Mouse (Mus musculus): ENCODE data around the gene Ifitm3. TPM values are rescaled to one million over a fixed set of nuclear protein-coding genes. Genes with fewer than 3 reads are reported as not detected.

The Ifitm3 gene
- polyA plus RNA-seq, 1 experiment from 2014 or later: 164 TPM

- Histone ChIP-seq H3K27me3 (ENCODE audit: insufficient read depth, low read length) (no peaks in the 10 kb centered on the region), H3K4me3 (ENCODE audit: low read depth, low read length) (no peak overlapping the region), H3K4me1 (ENCODE audit: insufficient read depth) (no peaks in the 10 kb centered on the region), H3K9me3 (ENCODE audit: low read depth, low read length) (no peaks in the 10 kb centered on the region), H3K4me2 (no peak overlapping the region), H3K36me3 (ENCODE audit: insufficient read depth) (no peaks in the 10 kb centered on the region), H3K9ac (no peak overlapping the region), H3K27ac (ENCODE audit: low read depth) (no peak overlapping the region)
- ATAC-seq (ENCODE audit: insufficient read depth) (no peak), DNase-seq (no peak)
- WGBS: 69% methylated on average over 9 of the region's 9 CpGs
- no peak for TF ChIP-seq CTCF (IDR thresholded peaks at IDR 0.05; ENCODE audit: low read depth)
These were observed 22.0 kb upstream of the Ifitm3 start for GRCm38 (mm10) chr7:141032458-141033167.

DNA sequence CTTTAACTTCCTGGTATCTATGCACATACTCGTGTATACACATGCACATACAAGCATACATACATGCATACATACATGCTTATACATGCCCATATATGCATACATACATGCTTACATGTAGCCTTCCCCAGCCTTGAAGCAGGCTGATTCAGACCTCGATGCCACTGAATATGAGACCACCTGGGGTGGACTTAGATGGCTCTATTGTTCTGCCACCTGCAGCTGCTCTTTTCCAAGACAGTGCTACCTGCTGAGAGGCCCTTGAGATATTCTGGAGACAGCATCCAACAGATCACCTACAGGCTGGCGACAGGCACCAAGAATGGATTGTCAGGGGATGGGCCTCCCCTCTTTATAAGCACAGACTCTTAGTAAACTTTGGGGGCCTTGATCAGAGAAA lies 19.8 kb upstream of the Ifitm3 start:
- no peak overlapping the region for H3K4me2 ChIP-seq
- WGBS: 50% methylated on average over 3 of the region's 3 CpGs

GRCm38 (mm10) chr7:141028831-141029230 lies 18.3 kb upstream of the Ifitm3 start, which contains the start of gene Gm17387:
TSS of gene Gm17387 (plus strand) at chr7:141029131.
- no peaks in the 10 kb centered on the region for H3K27me3 ChIP-seq (ENCODE audit: insufficient read depth, low read length)
- H3K4me1 ChIP-seq (ENCODE audit: insufficient read depth): no peaks in the 10 kb centered on the region
- no peak within 1 kb of the TSS for H3K4me2 ChIP-seq
- H3K4me3 ChIP-seq (ENCODE audit: low read depth, low read length): no peak within 1 kb of the TSS
- 92% methylated on average over 2 of the region's 2 CpGs for WGBS
- ATAC-seq (ENCODE audit: insufficient read depth) (no peak), DNase-seq (no peak)
- no peaks in the 10 kb centered on the region for H3K36me3 ChIP-seq (ENCODE audit: insufficient read depth)
- H3K9me3 ChIP-seq (ENCODE audit: low read depth, low read length): no peaks in the 10 kb centered on the region
- H3K27ac ChIP-seq (ENCODE audit: low read depth): no peak within 1 kb of the TSS
- no peak for TF ChIP-seq CTCF (IDR thresholded peaks at IDR 0.05; ENCODE audit: low read depth)
- no peak within 1 kb of the TSS for H3K9ac ChIP-seq

More for the DNA sequence above, 19.8 kb upstream of the Ifitm3 start:
- no peak for ATAC-seq (ENCODE audit: insufficient read depth)
- Histone ChIP-seq H3K36me3 (ENCODE audit: insufficient read depth) (no peaks in the 10 kb centered on the region), H3K27ac (ENCODE audit: low read depth) (no peak overlapping the region), H3K9ac (no peak overlapping the region), H3K4me3 (ENCODE audit: low read depth, low read length) (no peak overlapping the region), H3K9me3 (ENCODE audit: low read depth, low read length) (no peaks in the 10 kb centered on the region), H3K27me3 (ENCODE audit: insufficient read depth, low read length) (no peaks in the 10 kb centered on the region), H3K4me1 (ENCODE audit: insufficient read depth) (no peaks in the 10 kb centered on the region)
- no peak for DNase-seq
- no peak for TF ChIP-seq CTCF (IDR thresholded peaks at IDR 0.05; ENCODE audit: low read depth)

GRCm38 (mm10) chr7:141026740-141027098 lies 16.1 kb upstream of the Ifitm3 start:
- Histone ChIP-seq H3K36me3 (ENCODE audit: insufficient read depth) (no peaks in the 10 kb centered on the region), H3K4me2 (no peak overlapping the region), H3K27me3 (ENCODE audit: insufficient read depth, low read length) (no peaks in the 10 kb centered on the region), H3K9me3 (ENCODE audit: low read depth, low read length) (no peaks in the 10 kb centered on the region), H3K4me3 (ENCODE audit: low read depth, low read length) (no peak overlapping the region), H3K27ac (ENCODE audit: low read depth) (peak overlapping the region; percentile 51), H3K4me1 (ENCODE audit: insufficient read depth) (no peaks in the 10 kb centered on the region), H3K9ac (no peak overlapping the region)
- no peak for TF ChIP-seq CTCF (IDR thresholded peaks at IDR 0.05; ENCODE audit: low read depth)
- ATAC-seq (ENCODE audit: insufficient read depth): no peak
- DNase-seq: no peak
- 62% methylated on average over 5 of the region's 5 CpGs for WGBS

- peak overlapping the region; percentile 51 for H3K27ac ChIP-seq (ENCODE audit: low read depth)
These were observed 15.6 kb upstream of the Ifitm3 start for GRCm38 (mm10) chr7:141026097-141026739.

GRCm38 (mm10) chr7:141024865-141025838 lies 14.6 kb upstream of the Ifitm3 start:
- no peak for TF ChIP-seq CTCF (IDR thresholded peaks at IDR 0.05; ENCODE audit: low read depth)
- no peak for DNase-seq

More at GRCm38 (mm10) chr7:141026097-141026739, 15.6 kb upstream of the Ifitm3 start:
- Histone ChIP-seq H3K4me2 (no peak overlapping the region), H3K4me1 (ENCODE audit: insufficient read depth) (no peaks in the 10 kb centered on the region), H3K9me3 (ENCODE audit: low read depth, low read length) (no peaks in the 10 kb centered on the region), H3K36me3 (ENCODE audit: insufficient read depth) (no peaks in the 10 kb centered on the region), H3K4me3 (ENCODE audit: low read depth, low read length) (no peak overlapping the region), H3K9ac (no peak overlapping the region), H3K27me3 (ENCODE audit: insufficient read depth, low read length) (no peaks in the 10 kb centered on the region)
- TF ChIP-seq CTCF (IDR thresholded peaks at IDR 0.05; ENCODE audit: low read depth): no peak
- no peak for ATAC-seq (ENCODE audit: insufficient read depth)
- no peak for DNase-seq
- WGBS: 46% methylated on average over 6 of the region's 6 CpGs

More at GRCm38 (mm10) chr7:141024865-141025838, 14.6 kb upstream of the Ifitm3 start:
- H3K4me1 ChIP-seq (ENCODE audit: insufficient read depth): no peaks in the 10 kb centered on the region
- no peaks in the 10 kb centered on the region for H3K27me3 ChIP-seq (ENCODE audit: insufficient read depth, low read length)
- H3K9ac ChIP-seq: no peak overlapping the region
- peak overlapping the region; percentile 48; the same call in 1 of the 2 replicates for H3K27ac ChIP-seq (ENCODE audit: low read depth)
- no peak overlapping the region for H3K4me2 ChIP-seq
- H3K36me3 ChIP-seq (ENCODE audit: insufficient read depth): no peaks in the 10 kb centered on the region
- no peak for ATAC-seq (ENCODE audit: insufficient read depth)
- H3K4me3 ChIP-seq (ENCODE audit: low read depth, low read length): no peak overlapping the region
- 55% methylated on average over 6 of the region's 6 CpGs for WGBS
- H3K9me3 ChIP-seq (ENCODE audit: low read depth, low read length): no peaks in the 10 kb centered on the region

All from lung, embryonic 14.5 days (tissue).